Mouse (Mus musculus): ENCODE measurements around the gene Eif3l. TPM values are rescaled to one million over a fixed set of nuclear protein-coding genes. Genes with fewer than 3 reads are reported as not detected.

Gene Eif3l
- polyA plus RNA-seq, 1 experiment from 2014 or later = 177 TPM

- no peaks in the 10 kb centered on the region for H3K4me1 ChIP-seq (replicated peaks)
- H3K4me2 ChIP-seq = no peak overlapping the region
- no peaks in the 10 kb centered on the region for H3K27me3 ChIP-seq
- peaks cover 38% of the 10 kb centered on the region for H3K36me3 ChIP-seq
- 43% methylated on average over 4 of the region's 4 CpGs for WGBS
- no peak for ATAC-seq (ENCODE audit: low FRiP score, low read depth)
- H3K4me3 ChIP-seq = no peak overlapping the region
- no peak overlapping the region for H3K27ac ChIP-seq (replicated peaks)
- H3K9ac ChIP-seq = no peak overlapping the region
- H3K9me3 ChIP-seq = no peaks in the 10 kb centered on the region
Observed at GRCm38 (mm10) chr15:79122119-79122518, 47.1 kb downstream of the Eif3l start.

- H3K4me1 ChIP-seq (replicated peaks) = no peaks in the 10 kb centered on the region
- no peaks in the 10 kb centered on the region for H3K27me3 ChIP-seq
- peaks cover 42% of the 10 kb centered on the region for H3K36me3 ChIP-seq
- H3K9ac ChIP-seq = no peak overlapping the region
- no peak overlapping the region for H3K4me3 ChIP-seq
- WGBS = 87% methylated on average over 13 of the region's 13 CpGs
- no peak overlapping the region for H3K27ac ChIP-seq (replicated peaks)
- no peaks in the 10 kb centered on the region for H3K9me3 ChIP-seq
- H3K4me2 ChIP-seq = no peak overlapping the region
- no peak for ATAC-seq (ENCODE audit: low FRiP score, low read depth)
Observed at GRCm38 (mm10) chr15:79122546-79122945, 47.6 kb downstream of the Eif3l start.

- WGBS = 87% methylated on average over 6 of the region's 6 CpGs
- no peak overlapping the region for H3K9ac ChIP-seq
- H3K9me3 ChIP-seq = no peaks in the 10 kb centered on the region
- no peaks in the 10 kb centered on the region for H3K4me1 ChIP-seq (replicated peaks)
- H3K36me3 ChIP-seq = peaks cover 48% of the 10 kb centered on the region
- ATAC-seq (ENCODE audit: low FRiP score, low read depth) = no peak
- no peak overlapping the region for H3K4me2 ChIP-seq
- H3K4me3 ChIP-seq = no peak overlapping the region
- H3K27me3 ChIP-seq = no peaks in the 10 kb centered on the region
- H3K27ac ChIP-seq (replicated peaks) = no peak overlapping the region
Observed at GRCm38 (mm10) chr15:79123751-79124150, 48.8 kb downstream of the Eif3l start.

GRCm38 (mm10) chr15:79124331-79124875 is 49.4 kb downstream of the Eif3l start:
- no peaks in the 10 kb centered on the region for H3K4me1 ChIP-seq (replicated peaks)
- 86% methylated on average over 10 of the region's 10 CpGs for WGBS

GRCm38 (mm10) chr15:79126217-79126932 is 51.4 kb downstream of the Eif3l start:
- WGBS = 82% methylated on average over 13 of the region's 13 CpGs
- no peak overlapping the region for H3K4me3 ChIP-seq
- H3K9ac ChIP-seq = no peak overlapping the region
- ATAC-seq (ENCODE audit: low FRiP score, low read depth) = no peak
- H3K9me3 ChIP-seq = no peaks in the 10 kb centered on the region
- H3K36me3 ChIP-seq = peaks cover 59% of the 10 kb centered on the region
- H3K27ac ChIP-seq (replicated peaks) = no peak overlapping the region
- no peak overlapping the region for H3K4me2 ChIP-seq
- no peaks in the 10 kb centered on the region for H3K27me3 ChIP-seq
- no peaks in the 10 kb centered on the region for H3K4me1 ChIP-seq (replicated peaks)

More at GRCm38 (mm10) chr15:79124331-79124875, 49.4 kb downstream of the Eif3l start:
- peaks cover 51% of the 10 kb centered on the region for H3K36me3 ChIP-seq
- H3K4me3 ChIP-seq = no peak overlapping the region
- ATAC-seq (ENCODE audit: low FRiP score, low read depth) = no peak
- no peak overlapping the region for H3K9ac ChIP-seq
- no peak overlapping the region for H3K4me2 ChIP-seq
- H3K27ac ChIP-seq (replicated peaks) = no peak overlapping the region
- no peaks in the 10 kb centered on the region for H3K9me3 ChIP-seq
- no peaks in the 10 kb centered on the region for H3K27me3 ChIP-seq

GRCm38 (mm10) chr15:79127101-79127500 is 52.1 kb downstream of the Eif3l start:
- no peak overlapping the region for H3K4me3 ChIP-seq
- H3K4me1 ChIP-seq (replicated peaks) = no peaks in the 10 kb centered on the region
- no peak overlapping the region for H3K9ac ChIP-seq
- 93% methylated on average over 12 of the region's 12 CpGs for WGBS
- H3K4me2 ChIP-seq = no peak overlapping the region
- H3K36me3 ChIP-seq = peaks cover 63% of the 10 kb centered on the region
- H3K27me3 ChIP-seq = no peaks in the 10 kb centered on the region
- H3K9me3 ChIP-seq = no peaks in the 10 kb centered on the region
- ATAC-seq (ENCODE audit: low FRiP score, low read depth) = no peak
- no peak overlapping the region for H3K27ac ChIP-seq (replicated peaks)

- ATAC-seq (ENCODE audit: low FRiP score, low read depth) = no peak
- 91% methylated on average over 5 of the region's 5 CpGs for WGBS
Observed at GRCm38 (mm10) chr15:79128208-79128607, 53.2 kb downstream of the Eif3l start.

GRCm38 (mm10) chr15:79129311-79129710 is 54.3 kb downstream of the Eif3l start:
- Histone ChIP-seq H3K9me3 (no peaks in the 10 kb centered on the region), H3K4me2 (no peak overlapping the region), H3K27me3 (no peaks in the 10 kb centered on the region), H3K4me1 (replicated peaks) (no peaks in the 10 kb centered on the region), H3K27ac (replicated peaks) (no peak overlapping the region), H3K4me3 (no peak overlapping the region), H3K36me3 (peaks cover 75% of the 10 kb centered on the region), H3K9ac (no peak overlapping the region)
- 87% methylated on average over 7 of the region's 7 CpGs for WGBS
- ATAC-seq (ENCODE audit: low FRiP score, low read depth) = no peak

More at GRCm38 (mm10) chr15:79128208-79128607, 53.2 kb downstream of the Eif3l start:
- Histone ChIP-seq H3K27me3 (no peaks in the 10 kb centered on the region), H3K4me2 (no peak overlapping the region), H3K9ac (no peak overlapping the region), H3K36me3 (peaks cover 73% of the 10 kb centered on the region), H3K4me3 (no peak overlapping the region), H3K4me1 (replicated peaks) (no peaks in the 10 kb centered on the region), H3K9me3 (no peaks in the 10 kb centered on the region), H3K27ac (replicated peaks) (no peak overlapping the region)

- ATAC-seq (ENCODE audit: low FRiP score, low read depth) = no peak
- Histone ChIP-seq H3K4me3 (no peak overlapping the region), H3K36me3 (peaks cover 69% of the 10 kb centered on the region), H3K9ac (no peak overlapping the region), H3K4me1 (replicated peaks) (no peaks in the 10 kb centered on the region), H3K27me3 (no peaks in the 10 kb centered on the region), H3K9me3 (no peaks in the 10 kb centered on the region), H3K4me2 (no peak overlapping the region), H3K27ac (replicated peaks) (no peak overlapping the region)
- WGBS = 89% methylated on average over 10 of the region's 10 CpGs
Observed at GRCm38 (mm10) chr15:79130782-79131181, 55.8 kb downstream of the Eif3l start.

GRCm38 (mm10) chr15:79131442-79131841 is 56.5 kb downstream of the Eif3l start:
- H3K9me3 ChIP-seq = no peaks in the 10 kb centered on the region
- no peak for ATAC-seq (ENCODE audit: low FRiP score, low read depth)
- peaks cover 66% of the 10 kb centered on the region for H3K36me3 ChIP-seq
- no peak overlapping the region for H3K9ac ChIP-seq
- no peaks in the 10 kb centered on the region for H3K4me1 ChIP-seq (replicated peaks)
- no peak overlapping the region for H3K4me3 ChIP-seq
- H3K27ac ChIP-seq (replicated peaks) = no peak overlapping the region
- H3K4me2 ChIP-seq = no peak overlapping the region
- H3K27me3 ChIP-seq = no peaks in the 10 kb centered on the region
- WGBS = 77% methylated on average over 7 of the region's 7 CpGs

GRCm38 (mm10) chr15:79133191-79133661 is 58.2 kb downstream of the Eif3l start:
- Histone ChIP-seq H3K4me2 (no peak overlapping the region), H3K4me1 (replicated peaks) (no peaks in the 10 kb centered on the region), H3K4me3 (no peak overlapping the region), H3K9me3 (no peaks in the 10 kb centered on the region), H3K27ac (replicated peaks) (no peak overlapping the region), H3K27me3 (no peaks in the 10 kb centered on the region), H3K9ac (no peak overlapping the region), H3K36me3 (peaks cover 51% of the 10 kb centered on the region)
- ATAC-seq (ENCODE audit: low FRiP score, low read depth) = no peak
- WGBS = 89% methylated on average over 6 of the region's 6 CpGs

- no peak overlapping the region for H3K9ac ChIP-seq
- no peak overlapping the region for H3K27ac ChIP-seq (replicated peaks)
- no peaks in the 10 kb centered on the region for H3K4me1 ChIP-seq (replicated peaks)
- H3K36me3 ChIP-seq = peaks cover 42% of the 10 kb centered on the region
- no peaks in the 10 kb centered on the region for H3K27me3 ChIP-seq
- no peak overlapping the region for H3K4me2 ChIP-seq
- no peak for ATAC-seq (ENCODE audit: low FRiP score, low read depth)
- WGBS = 87% methylated on average over 9 of the region's 9 CpGs
- no peaks in the 10 kb centered on the region for H3K9me3 ChIP-seq
- H3K4me3 ChIP-seq = no peak overlapping the region
Observed at GRCm38 (mm10) chr15:79134496-79135270, 59.7 kb downstream of the Eif3l start.

Data from hindbrain, embryonic 15.5 days (tissue).